Mouse (Mus musculus) kidney, postnatal 0 days (tissue): ENCODE measurements at regions not wholly inside any gene's neighbourhood (a gene's known extent, or its start where the extent isn't known, plus 50 kb on each side); places are given as distances from the start of the nearest gene placed in this dataset.

Experiments used
- ATAC-seq: fragments of 200-750 bp; cut with Nextera tagmentation; replicated peaks from 2 replicates; pipeline ENCODE4 v1.8.0; 2017; ENCODE audit warnings: low read depth, moderate number of reproducible peaks, moderate TSS enrichment, moderate library complexity; ENCODE audit not compliant: low FRiP score
- DNase-seq: peaks from one replicate; pipeline ENCODE4 v3.0.0-alpha.2; 2016; ENCODE audit warnings: low spot score
- H3K27ac ChIP-seq: fragments of 300-500 bp; sonication (generic); 2 replicates; pipeline ENCODE4 v1.5.1; 2014; ENCODE audit warnings: mild to moderate bottlenecking
- H3K27me3 ChIP-seq: fragments of 300-500 bp; sonication (generic); 2 replicates; pipeline ENCODE4 v1.6.1; 2014; ENCODE audit warnings: low read length, mixed read lengths; ENCODE audit not compliant: insufficient read depth
- H3K36me3 ChIP-seq: fragments of 300-500 bp; sonication (generic); 2 replicates; pipeline ENCODE4 v1.6.1; 2014; ENCODE audit warnings: low read length, mixed read lengths; ENCODE audit not compliant: insufficient read depth
- H3K4me1 ChIP-seq: fragments of 300-500 bp; sonication (generic); replicated peaks from 2 replicates; pipeline ENCODE4 v1.6.1; 2014; ENCODE audit warnings: antibody characterized with exemption, low read length, mixed read lengths; ENCODE audit not compliant: insufficient read depth
- H3K4me2 ChIP-seq: fragments of 300-500 bp; sonication (generic); 2 replicates; pipeline ENCODE4 v1.6.1; 2014; ENCODE audit warnings: mild to moderate bottlenecking, low read length, moderate library complexity, mixed read lengths
- H3K4me3 ChIP-seq: fragments of 300-500 bp; sonication (generic); replicated peaks from 2 replicates; pipeline ENCODE4 v1.5.1; 2014; ENCODE audit warnings: low read depth, low read length
- H3K9ac ChIP-seq: fragments of 300-500 bp; sonication (generic); 2 replicates; pipeline ENCODE4 v1.6.1; 2014; ENCODE audit warnings: low read depth, low read length
- H3K9me3 ChIP-seq: fragments of 300-500 bp; sonication (generic); replicated peaks from 2 replicates; pipeline ENCODE4 v1.6.1; 2016; ENCODE audit warnings: low read length, inconsistent platforms, mixed read lengths
- CTCF ChIP-seq: IDR thresholded peaks from 2 replicates; pipeline ENCODE4 v1.5.1; 2016; ENCODE audit warnings: antibody characterized with exemption, low read depth, mild to moderate bottlenecking, moderate library complexity
- WGBS: fragments of 180-500 bp; shearing (Covaris S2); extraction: QIAGEN DNeasy Blood & Tissue Kit; methylation state at CpG from one replicate; pipeline ENCODE4 v1.1.7; 2014; 5-methylcytosine and 5-hydroxymethylcytosine counted together

GRCm38 (mm10) chr3:21549671-21550070 lies 526.8 kb upstream of the Tbl1xr1 start:
- H3K4me3 ChIP-seq = no peak overlapping the region
- DNase-seq (no peak), ATAC-seq (no peak)
- H3K4me1 ChIP-seq = no peaks in the 10 kb centered on the region
- no peak for TF ChIP-seq CTCF
- H3K4me2 ChIP-seq = no peak overlapping the region
- H3K9ac ChIP-seq = no peak overlapping the region
- WGBS = 30% methylated on average over 4 of the region's 4 CpGs
- H3K27ac ChIP-seq = no peak overlapping the region
- H3K9me3 ChIP-seq = no peaks in the 10 kb centered on the region
- no peaks in the 10 kb centered on the region for H3K27me3 ChIP-seq
- no peaks in the 10 kb centered on the region for H3K36me3 ChIP-seq

DNA sequence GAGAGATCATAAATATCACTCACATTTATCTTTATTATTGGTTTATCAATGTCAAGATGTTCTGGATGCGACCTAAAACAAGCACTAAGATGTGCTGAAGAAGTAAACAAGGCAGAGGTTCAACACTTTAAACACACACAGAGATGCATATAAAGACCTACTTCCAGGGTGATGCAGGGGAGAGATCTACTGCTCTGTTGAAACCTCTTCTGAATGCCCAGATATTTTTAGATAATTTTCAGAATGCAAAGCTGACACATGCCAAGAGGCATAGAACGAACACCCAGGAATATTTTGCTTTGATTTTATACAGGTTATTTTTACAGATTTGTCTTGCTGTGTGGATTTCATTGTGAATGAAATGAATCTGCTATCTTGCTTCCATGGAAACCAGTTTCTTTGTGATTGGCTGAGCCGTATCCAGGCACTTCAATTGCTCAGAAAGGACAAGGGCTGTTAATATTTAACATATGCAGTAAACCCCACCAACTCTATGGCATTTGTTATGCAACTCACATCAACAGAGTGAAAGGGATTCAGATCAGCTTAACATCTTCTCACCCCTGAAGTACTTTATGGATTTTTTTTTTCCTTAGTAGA lies 523.2 kb upstream of the Tbl1xr1 start:
- ATAC-seq (no peak), DNase-seq (peak; percentile 54)
- no peaks in the 10 kb centered on the region for H3K36me3 ChIP-seq
- no peak overlapping the region for H3K9ac ChIP-seq
- no peaks in the 10 kb centered on the region for H3K27me3 ChIP-seq
- whole genome bisulfite sequencing = 60% methylated on average over 3 of the region's 3 CpGs
- no peak overlapping the region for H3K4me2 ChIP-seq
- no peak overlapping the region for H3K27ac ChIP-seq
- TF ChIP-seq CTCF = no peak
- H3K9me3 ChIP-seq = no peaks in the 10 kb centered on the region
- H3K4me1 ChIP-seq = no peaks in the 10 kb centered on the region
- no peak overlapping the region for H3K4me3 ChIP-seq

- ATAC-seq (no peak), DNase-seq (no peak)
- Histone ChIP-seq H3K27ac (no peak overlapping the region; the same call in 1 of the 2 replicates), H3K36me3 (no peaks in the 10 kb centered on the region), H3K4me3 (no peak overlapping the region), H3K9me3 (no peaks in the 10 kb centered on the region), H3K4me2 (no peak overlapping the region), H3K4me1 (no peaks in the 10 kb centered on the region), H3K27me3 (no peaks in the 10 kb centered on the region), H3K9ac (no peak overlapping the region)
- TF ChIP-seq CTCF = no peak
- 79% methylated on average over 1 of the region's 1 CpGs for WGBS
These were observed 522.6 kb upstream of the Tbl1xr1 start for GRCm38 (mm10) chr3:21553859-21554258.

- no peak overlapping the region for H3K4me3 ChIP-seq
- H3K9me3 ChIP-seq = no peaks in the 10 kb centered on the region
- no peaks in the 10 kb centered on the region for H3K27me3 ChIP-seq
- H3K27ac ChIP-seq = no peak overlapping the region; the same call in 1 of the 2 replicates
- DNase-seq (peak; percentile 53), ATAC-seq (no peak)
- H3K4me1 ChIP-seq = peaks cover 5% of the 10 kb centered on the region; the same call in 1 of the 2 replicates
- WGBS = 49% methylated on average over 12 of the region's 12 CpGs
- no peak overlapping the region for H3K9ac ChIP-seq
- H3K36me3 ChIP-seq = no peaks in the 10 kb centered on the region
- no peak overlapping the region for H3K4me2 ChIP-seq
- TF ChIP-seq CTCF = no peak
These were observed 518.5 kb upstream of the Tbl1xr1 start for GRCm38 (mm10) chr3:21557963-21558441.

GRCm38 (mm10) chr3:21562771-21563312 lies 513.6 kb upstream of the Tbl1xr1 start:
- no peaks in the 10 kb centered on the region for H3K9me3 ChIP-seq
- peaks cover 12% of the 10 kb centered on the region; the same call in 1 of the 2 replicates for H3K4me1 ChIP-seq
- 64% methylated on average over 2 of the region's 2 CpGs for WGBS
- H3K4me2 ChIP-seq = no peak overlapping the region
- H3K27ac ChIP-seq = no peak overlapping the region
- no peak for TF ChIP-seq CTCF
- no peak overlapping the region for H3K9ac ChIP-seq
- no peak for ATAC-seq
- no peaks in the 10 kb centered on the region for H3K36me3 ChIP-seq
- H3K27me3 ChIP-seq = no peaks in the 10 kb centered on the region
- DNase-seq = no peak
- no peak overlapping the region for H3K4me3 ChIP-seq

- DNase-seq (peak; percentile 57), ATAC-seq (peak; percentile 56; the same call in 1 of the 2 replicates)
- H3K27ac ChIP-seq = no peak overlapping the region
- no peak overlapping the region for H3K4me2 ChIP-seq
- no peaks in the 10 kb centered on the region for H3K9me3 ChIP-seq
- no peaks in the 10 kb centered on the region for H3K36me3 ChIP-seq
- H3K4me1 ChIP-seq = peaks cover 12% of the 10 kb centered on the region; the same call in 1 of the 2 replicates
- 35% methylated on average over 3 of the region's 3 CpGs for whole genome bisulfite sequencing
- no peak overlapping the region for H3K9ac ChIP-seq
- TF ChIP-seq CTCF = no peak
- no peaks in the 10 kb centered on the region for H3K27me3 ChIP-seq
- H3K4me3 ChIP-seq = no peak overlapping the region
These were observed 513.0 kb upstream of the Tbl1xr1 start for GRCm38 (mm10) chr3:21563454-21563853.
